Mouse (Mus musculus): ENCODE measurements at regions not wholly inside any gene's neighbourhood (a gene's known extent, or its start where the extent isn't known, plus 50 kb on each side); places are given as distances from the start of the nearest gene placed in this dataset.

- Histone ChIP-seq H3K36me3 (ENCODE audit: control insufficient read depth, insufficient read depth, low read length) (no peaks in the 10 kb centered on the region), H3K4me1 (ENCODE audit: control insufficient read depth, insufficient read depth, low read length) (no peaks in the 10 kb centered on the region), H3K27me3 (ENCODE audit: control insufficient read depth, insufficient read depth, low read length) (no peaks in the 10 kb centered on the region), H3K9me3 (ENCODE audit: control insufficient read depth, low read depth, low read length) (no peaks in the 10 kb centered on the region), H3K4me2 (replicated peaks; ENCODE audit: low read depth, low read length) (no peak overlapping the region), H3K9ac (replicated peaks; ENCODE audit: low read depth, low read length) (no peak overlapping the region), H3K27ac (ENCODE audit: low read length) (no peak overlapping the region), H3K4me3 (ENCODE audit: low read depth, low read length) (no peak overlapping the region)
- WGBS: 63% methylated on average over 3 of the region's 3 CpGs
- ATAC-seq (ENCODE audit: insufficient number of reproducible peaks, insufficient read depth, low FRiP score, low read depth): no peak
Measured at GRCm38 (mm10) chr7:125308433-125308832, 136.0 kb upstream of the Kdm8 start.

GRCm38 (mm10) chr7:125310971-125311370 lies 133.5 kb upstream of the Kdm8 start:
- Histone ChIP-seq H3K27ac (ENCODE audit: low read length) (no peak overlapping the region), H3K4me3 (ENCODE audit: low read depth, low read length) (no peak overlapping the region), H3K4me1 (ENCODE audit: control insufficient read depth, insufficient read depth, low read length) (no peaks in the 10 kb centered on the region), H3K9me3 (ENCODE audit: control insufficient read depth, low read depth, low read length) (no peaks in the 10 kb centered on the region), H3K4me2 (replicated peaks; ENCODE audit: low read depth, low read length) (no peak overlapping the region), H3K9ac (replicated peaks; ENCODE audit: low read depth, low read length) (no peak overlapping the region), H3K36me3 (ENCODE audit: control insufficient read depth, insufficient read depth, low read length) (no peaks in the 10 kb centered on the region), H3K27me3 (ENCODE audit: control insufficient read depth, insufficient read depth, low read length) (no peaks in the 10 kb centered on the region)
- WGBS: 76% methylated on average over 4 of the region's 4 CpGs
- no peak for ATAC-seq (ENCODE audit: insufficient number of reproducible peaks, insufficient read depth, low FRiP score, low read depth)

- no peaks in the 10 kb centered on the region for H3K9me3 ChIP-seq (ENCODE audit: control insufficient read depth, low read depth, low read length)
- no peaks in the 10 kb centered on the region for H3K36me3 ChIP-seq (ENCODE audit: control insufficient read depth, insufficient read depth, low read length)
- H3K4me1 ChIP-seq (ENCODE audit: control insufficient read depth, insufficient read depth, low read length): no peaks in the 10 kb centered on the region
- no peak for ATAC-seq (ENCODE audit: insufficient number of reproducible peaks, insufficient read depth, low FRiP score, low read depth)
- H3K9ac ChIP-seq (replicated peaks; ENCODE audit: low read depth, low read length): no peak overlapping the region
- WGBS: 83% methylated on average over 3 of the region's 3 CpGs
- H3K27me3 ChIP-seq (ENCODE audit: control insufficient read depth, insufficient read depth, low read length): no peaks in the 10 kb centered on the region
- H3K4me2 ChIP-seq (replicated peaks; ENCODE audit: low read depth, low read length): no peak overlapping the region
- H3K27ac ChIP-seq (ENCODE audit: low read length): no peak overlapping the region
- no peak overlapping the region for H3K4me3 ChIP-seq (ENCODE audit: low read depth, low read length)
Measured at GRCm38 (mm10) chr7:125313604-125314003, 130.9 kb upstream of the Kdm8 start.

GRCm38 (mm10) chr7:125334769-125335168 lies 109.7 kb upstream of the Kdm8 start:
- no peak overlapping the region for H3K4me3 ChIP-seq (ENCODE audit: low read depth, low read length)
- H3K9ac ChIP-seq (replicated peaks; ENCODE audit: low read depth, low read length): no peak overlapping the region
- no peaks in the 10 kb centered on the region for H3K36me3 ChIP-seq (ENCODE audit: control insufficient read depth, insufficient read depth, low read length)
- no peak for ATAC-seq (ENCODE audit: insufficient number of reproducible peaks, insufficient read depth, low FRiP score, low read depth)
- H3K9me3 ChIP-seq (ENCODE audit: control insufficient read depth, low read depth, low read length): no peaks in the 10 kb centered on the region
- 60% methylated on average over 2 of the region's 2 CpGs for WGBS
- H3K4me2 ChIP-seq (replicated peaks; ENCODE audit: low read depth, low read length): no peak overlapping the region
- H3K4me1 ChIP-seq (ENCODE audit: control insufficient read depth, insufficient read depth, low read length): no peaks in the 10 kb centered on the region
- no peaks in the 10 kb centered on the region for H3K27me3 ChIP-seq (ENCODE audit: control insufficient read depth, insufficient read depth, low read length)
- H3K27ac ChIP-seq (ENCODE audit: low read length): no peak overlapping the region

GRCm38 (mm10) chr7:125335586-125336165 lies 108.8 kb upstream of the Kdm8 start:
- H3K9me3 ChIP-seq (ENCODE audit: control insufficient read depth, low read depth, low read length): no peaks in the 10 kb centered on the region
- WGBS: 72% methylated on average over 3 of the region's 3 CpGs
- H3K4me2 ChIP-seq (replicated peaks; ENCODE audit: low read depth, low read length): no peak overlapping the region
- no peak overlapping the region for H3K9ac ChIP-seq (replicated peaks; ENCODE audit: low read depth, low read length)
- H3K36me3 ChIP-seq (ENCODE audit: control insufficient read depth, insufficient read depth, low read length): no peaks in the 10 kb centered on the region
- H3K4me3 ChIP-seq (ENCODE audit: low read depth, low read length): no peak overlapping the region
- no peaks in the 10 kb centered on the region for H3K27me3 ChIP-seq (ENCODE audit: control insufficient read depth, insufficient read depth, low read length)
- no peak overlapping the region for H3K27ac ChIP-seq (ENCODE audit: low read length)
- ATAC-seq (ENCODE audit: insufficient number of reproducible peaks, insufficient read depth, low FRiP score, low read depth): peak; percentile 5; the same call in 1 of the 2 replicates
- 0 out of 2 replicates have a peak, but pooled peaks cover 3% of the 10 kb centered on the region for H3K4me1 ChIP-seq (ENCODE audit: control insufficient read depth, insufficient read depth, low read length)

GRCm38 (mm10) chr7:125336826-125337225 lies 107.7 kb upstream of the Kdm8 start:
- 61% methylated on average over 3 of the region's 3 CpGs for WGBS

GRCm38 (mm10) chr7:125338177-125338751 lies 106.2 kb upstream of the Kdm8 start:
- 0 out of 2 replicates have a peak, but pooled peaks cover 3% of the 10 kb centered on the region for H3K4me1 ChIP-seq (ENCODE audit: control insufficient read depth, insufficient read depth, low read length)
- no peak overlapping the region for H3K9ac ChIP-seq (replicated peaks; ENCODE audit: low read depth, low read length)
- H3K9me3 ChIP-seq (ENCODE audit: control insufficient read depth, low read depth, low read length): no peaks in the 10 kb centered on the region
- H3K36me3 ChIP-seq (ENCODE audit: control insufficient read depth, insufficient read depth, low read length): no peaks in the 10 kb centered on the region
- H3K4me3 ChIP-seq (ENCODE audit: low read depth, low read length): no peak overlapping the region
- no peaks in the 10 kb centered on the region for H3K27me3 ChIP-seq (ENCODE audit: control insufficient read depth, insufficient read depth, low read length)
- WGBS: 47% methylated on average over 6 of the region's 6 CpGs
- no peak for ATAC-seq (ENCODE audit: insufficient number of reproducible peaks, insufficient read depth, low FRiP score, low read depth)
- no peak overlapping the region for H3K27ac ChIP-seq (ENCODE audit: low read length)
- no peak overlapping the region for H3K4me2 ChIP-seq (replicated peaks; ENCODE audit: low read depth, low read length)

More at GRCm38 (mm10) chr7:125336826-125337225, 107.7 kb upstream of the Kdm8 start:
- no peaks in the 10 kb centered on the region for H3K9me3 ChIP-seq (ENCODE audit: control insufficient read depth, low read depth, low read length)
- H3K36me3 ChIP-seq (ENCODE audit: control insufficient read depth, insufficient read depth, low read length): no peaks in the 10 kb centered on the region
- H3K4me1 ChIP-seq (ENCODE audit: control insufficient read depth, insufficient read depth, low read length): 0 out of 2 replicates have a peak, but pooled peaks cover 3% of the 10 kb centered on the region
- H3K9ac ChIP-seq (replicated peaks; ENCODE audit: low read depth, low read length): no peak overlapping the region
- H3K27ac ChIP-seq (ENCODE audit: low read length): no peak overlapping the region
- ATAC-seq (ENCODE audit: insufficient number of reproducible peaks, insufficient read depth, low FRiP score, low read depth): no peak
- H3K4me3 ChIP-seq (ENCODE audit: low read depth, low read length): no peak overlapping the region
- no peak overlapping the region for H3K4me2 ChIP-seq (replicated peaks; ENCODE audit: low read depth, low read length)
- H3K27me3 ChIP-seq (ENCODE audit: control insufficient read depth, insufficient read depth, low read length): no peaks in the 10 kb centered on the region

- no peak for ATAC-seq (ENCODE audit: insufficient number of reproducible peaks, insufficient read depth, low FRiP score, low read depth)
- Histone ChIP-seq H3K9ac (replicated peaks; ENCODE audit: low read depth, low read length) (no peak overlapping the region), H3K4me1 (ENCODE audit: control insufficient read depth, insufficient read depth, low read length) (0 out of 2 replicates have a peak, but pooled peaks cover 3% of the 10 kb centered on the region), H3K27ac (ENCODE audit: low read length) (no peak overlapping the region), H3K9me3 (ENCODE audit: control insufficient read depth, low read depth, low read length) (no peaks in the 10 kb centered on the region), H3K4me2 (replicated peaks; ENCODE audit: low read depth, low read length) (no peak overlapping the region), H3K36me3 (ENCODE audit: control insufficient read depth, insufficient read depth, low read length) (no peaks in the 10 kb centered on the region), H3K4me3 (ENCODE audit: low read depth, low read length) (no peak overlapping the region), H3K27me3 (ENCODE audit: control insufficient read depth, insufficient read depth, low read length) (no peaks in the 10 kb centered on the region)
- WGBS: 37% methylated on average over 14 of the region's 14 CpGs
Measured at GRCm38 (mm10) chr7:125340326-125340905, 104.1 kb upstream of the Kdm8 start.

All from stomach, embryonic 14.5 days (tissue).